Mouse (Mus musculus) cerebellum, postnatal 25 days (tissue): ENCODE measurements around the gene Pcgf1.

Experiments
- DNase-seq, 2 experiments: peaks; one replicate each; pipeline ENCODE4 v3.0.0; 2021; ENCODE audit warnings: mixed read lengths in 2 of 2

Gene Pcgf1

GRCm38 (mm10) chr6:83077630-83078323 lies at the start of gene Pcgf1:
Gene Pcgf1, plus strand, starts transcription at chr6:83077869.
- DNase-seq, result peak in 1 of 2 experiments; percentile 69

- DNase-seq, result no peak
These were observed 47.9 kb upstream of the Pcgf1 start for GRCm38 (mm10) chr6:83029777-83030176.

- DNase-seq, result no peak
These were observed 46.6 kb upstream of the Pcgf1 start for GRCm38 (mm10) chr6:83031111-83031510.

GRCm38 (mm10) chr6:83031921-83032590 lies 45.6 kb upstream of the Pcgf1 start:
- DNase-seq, result no peak

- peak in 1 of 2 experiments; percentile 33 for DNase-seq
These were observed 44.9 kb upstream of the Pcgf1 start for GRCm38 (mm10) chr6:83032769-83033191.

- peak in 1 of 2 experiments; percentile 39 for DNase-seq
These were observed 44.2 kb upstream of the Pcgf1 start, which contains the start of the genes Dok1 and Loxl3 for GRCm38 (mm10) chr6:83033249-83034185. Gene Dok1, minus strand, starts transcription at chr6:83033471. Gene Loxl3, plus strand, starts transcription at chr6:83034173.

- DNase-seq, result no peak
These were observed 43.1 kb upstream of the Pcgf1 start for GRCm38 (mm10) chr6:83034463-83035055.

GRCm38 (mm10) chr6:83037188-83037587 lies 40.5 kb upstream of the Pcgf1 start:
- DNase-seq, result no peak

GRCm38 (mm10) chr6:83038496-83039012 lies 39.1 kb upstream of the Pcgf1 start:
- DNase-seq, result peak; percentile 91 to 92

- DNase-seq, result no peak
These were observed 37.1 kb upstream of the Pcgf1 start for GRCm38 (mm10) chr6:83040601-83041000.

- no peak for DNase-seq
These were observed 34.1 kb upstream of the Pcgf1 start for GRCm38 (mm10) chr6:83043561-83043960.

GRCm38 (mm10) chr6:83043993-83044392 lies 33.7 kb upstream of the Pcgf1 start:
- no peak for DNase-seq

- DNase-seq, result no peak
These were observed 32.9 kb upstream of the Pcgf1 start for GRCm38 (mm10) chr6:83044742-83045141.

GRCm38 (mm10) chr6:83049367-83049766 lies 28.3 kb upstream of the Pcgf1 start:
- DNase-seq, result no peak

- DNase-seq, result peak in 1 of 2 experiments; percentile 46
These were observed 24.3 kb upstream of the Pcgf1 start for GRCm38 (mm10) chr6:83053136-83053960.

- DNase-seq, result peak; percentile 97 to 98
These were observed 23.4 kb upstream of the Pcgf1 start, which contains the start of gene Aup1 for GRCm38 (mm10) chr6:83054074-83054851. Gene Aup1, plus strand, starts transcription at chr6:83054521.

GRCm38 (mm10) chr6:83054871-83055431 lies 22.7 kb upstream of the Pcgf1 start, which contains the start of gene Htra2:
Gene Htra2, minus strand, starts transcription at chr6:83055273.
- DNase-seq, result no peak

GRCm38 (mm10) chr6:83057790-83058189 lies 19.9 kb upstream of the Pcgf1 start, which contains the start of gene Dqx1:
Gene Dqx1, plus strand, starts transcription at chr6:83057844.
- DNase-seq, result peak in 1 of 2 experiments; percentile 37

- no peak for DNase-seq
These were observed 18.9 kb upstream of the Pcgf1 start for GRCm38 (mm10) chr6:83058725-83059124.

GRCm38 (mm10) chr6:83065995-83066394 lies 11.7 kb upstream of the Pcgf1 start:
- no peak for DNase-seq
